ENCODE assay signal across 11 mouse cellular contexts in the genomic region with DNA sequence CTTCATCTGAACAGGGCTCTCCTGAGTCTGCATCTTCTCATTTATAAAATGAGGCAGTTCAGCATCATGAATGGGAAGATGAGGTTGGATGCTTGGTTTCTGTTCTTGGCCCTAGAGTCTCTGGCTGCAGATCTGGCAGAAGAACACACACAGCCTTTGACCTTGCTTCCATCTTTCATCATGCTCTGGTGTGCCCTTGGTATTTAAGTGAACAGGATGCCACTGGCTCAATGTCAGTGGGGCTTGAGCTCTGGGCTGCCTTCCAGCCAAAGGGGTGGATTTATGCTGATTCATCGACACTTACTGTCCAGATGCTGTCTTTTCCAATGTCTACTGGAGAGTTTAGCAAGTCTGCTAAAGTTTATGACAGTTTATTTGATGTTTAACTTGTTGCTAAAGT.
DNase-seq lines count a peak whose midpoint lies in the region; ATAC-seq and TF ChIP-seq lines count a peak whose summit lies in the region.
"Had no signal": no experiment of that assay in that cellular context is flagged by ENCODE, and none has a peak within 500 bp of the region (broad histone marks: within the 10 kb centered on the region; RNA-seq: fewer than 3 reads in every experiment).

No protein-coding gene starts in this region.

- no peaks in the 10 kb centered on the region for H3K27me3 ChIP-seq in kidney, adult 2 months (replicated peaks; ENCODE audit: control insufficient read depth, insufficient read depth, low read length)
- H3K27me3 ChIP-seq: limb, embryonic 15.5 days had no signal

- H3K4me3 ChIP-seq in kidney, adult 2 months (ENCODE audit: insufficient read depth, low read depth, low read length): no peak overlapping the region
- H3K4me3 ChIP-seq: erythroblast, embryonic 14.5 days; limb, embryonic 15.5 days had no signal

- TF ChIP-seq CTCF in kidney, adult 2 months (conservative IDR thresholded peaks at IDR 0.05; ENCODE audit: insufficient read depth, insufficient read length, low read depth, low read length): no peak

- TF ChIP-seq POLR2A in kidney, adult 2 months (IDR thresholded peaks at IDR 0.05; ENCODE audit: low read depth, low read length): no peak

- peak; percentile 27 for DNase-seq in left cerebral cortex, postnatal 4 days
- no peak for DNase-seq in left cerebral cortex, adult 11 months (ENCODE audit: low spot score)
- DNase-seq in adrenal gland, adult 2 months: peak; percentile 93
- peak; percentile 93 for DNase-seq in kidney, adult 2 months
- DNase-seq in lung, postnatal 10 days: peak; percentile 75
- DNase-seq in right cerebral cortex, postnatal 36 days (ENCODE audit: low spot score in 2 of 2): no peak
- DNase-seq in thymus, adult 18-20 months: no peak
- DNase-seq: cerebellum, adult 8-10 months had no signal

- no peak overlapping the region for H3K27ac ChIP-seq in kidney, adult 2 months (ENCODE audit: insufficient read depth, low read depth, low read length)
- H3K27ac ChIP-seq: limb, embryonic 15.5 days had no signal

- intact Hi-C loops in left cerebral cortex, postnatal 4 days (cut with DNase I): no loop called here

- H3K4me1 ChIP-seq in kidney, adult 2 months (ENCODE audit: control insufficient read depth, insufficient read depth, low read length): peaks cover 5% of the 10 kb centered on the region; the same call in 1 of the 2 replicates
- H3K4me1 ChIP-seq: limb, embryonic 15.5 days had no signal

- no peak for ATAC-seq in megakaryocyte progenitor cell, adult 5-6 weeks (replicated peaks; ENCODE audit: poor library complexity)

- WGBS in kidney, adult 2 months: 6% methylated on average over 1 of the region's 1 CpGs

- H3K36me3 ChIP-seq in kidney, adult 2 months (ENCODE audit: control insufficient read depth, insufficient read depth, low read length): no peaks in the 10 kb centered on the region
- H3K36me3 ChIP-seq: limb, embryonic 15.5 days had no signal

Comparison
In these comparisons a context has a peak if more than half of its experiments do, and no peak if none do; other contexts are left out.
1. DNase-seq: peak in left cerebral cortex, postnatal 4 days (single experiment), adrenal gland, adult 2 months (single experiment), kidney, adult 2 months (single experiment) and lung, postnatal 10 days (single experiment); none in left cerebral cortex, adult 11 months (single experiment), right cerebral cortex, postnatal 36 days (0 of 2) and thymus, adult 18-20 months (0 of 2).